Mouse (Mus musculus): ENCODE data around the gene Uba1. TPM values are rescaled to one million over a fixed set of nuclear protein-coding genes. Genes with fewer than 3 reads are reported as not detected.
A peak's percentile ranks its signal among the peaks of the same experiment; 100 is the strongest.

The Uba1 gene
- total and polyA plus RNA-seq, 3 experiments, result 138 to 218 (median 177) TPM

GRCm38 (mm10) chrX:20692616-20693015 lies 34.5 kb downstream of the Uba1 start:
- Histone ChIP-seq H3K4me1 (ENCODE audit: control insufficient read depth in 1 of 2, insufficient read depth in 2 of 2) (peaks cover 0 to 15% of the 10 kb centered on the region in 2 experiments; a peak in 3 of 4 replicates), H3K36me3 (replicated peaks in 1 of 2; ENCODE audit: control insufficient read depth in 1 of 2, insufficient read depth in 1 of 2, low read length in 1 of 2) (peaks cover 43 to 68% of the 10 kb centered on the region in 2 experiments), H3K4me2 (ENCODE audit: insufficient read depth, low read depth, poor library complexity, severe bottlenecking) (no peak overlapping the region), H3K27me3 (replicated peaks) (no peaks in the 10 kb centered on the region), H3K79me2 (replicated peaks; ENCODE audit: control insufficient read depth, extremely low read depth, insufficient read depth, poor library complexity, severe bottlenecking) (peaks cover 30% of the 10 kb centered on the region), H3K9me3 (replicated peaks; ENCODE audit: low read length) (no peaks in the 10 kb centered on the region), H3K4me3 (replicated peaks in 1 of 3; ENCODE audit: low read depth in 2 of 3, low read length in 2 of 3, poor library complexity in 1 of 3) (no peak overlapping the region), H3K27ac (ENCODE audit: insufficient read depth, low read depth) (no peak overlapping the region), H3K9ac (ENCODE audit: insufficient read depth, low read depth) (no peak overlapping the region)
- dilution Hi-C loops (cut with MboI; ENCODE audit: extremely low pct_ligation_motif_present, extremely low pct_unique_long_range_greater_than_20kb, low sequenced_read_pairs), result no loop called here
- in situ Hi-C loops (cut with MboI; ENCODE audit: low pct_ligation_motif_present, low pct_unique_long_range_greater_than_20kb, low sequenced_read_pairs), result no loop called here
- no peak for DNase-seq (ENCODE audit: extremely low read depth)
- TF ChIP-seq MAFK (IDR thresholded peaks at IDR 0.05; ENCODE audit: insufficient replicate concordance, low read length), result no peak
- TF ChIP-seq JUN (IDR thresholded peaks at IDR 0.05; ENCODE audit: insufficient read depth, low read depth, low read length), result no peak
- no peak for TF ChIP-seq NRF1 (IDR thresholded peaks at IDR 0.05; ENCODE audit: low read depth, low read length)
- TF ChIP-seq CHD1 (IDR thresholded peaks at IDR 0.05; ENCODE audit: low read depth, low read length), result no peak
- no peak for TF ChIP-seq POLR2AphosphoS2 (IDR thresholded peaks at IDR 0.05; ENCODE audit: low read depth, low read length)

GRCm38 (mm10) chrX:20695842-20696241 lies 37.7 kb downstream of the Uba1 start:
- no peak overlapping the region for H3K4me2 ChIP-seq (ENCODE audit: insufficient read depth, low read depth, poor library complexity, severe bottlenecking)
- dilution Hi-C loops (cut with MboI; ENCODE audit: extremely low pct_ligation_motif_present, extremely low pct_unique_long_range_greater_than_20kb, low sequenced_read_pairs) (no loop called here), in situ Hi-C loops (cut with MboI; ENCODE audit: low pct_ligation_motif_present, low pct_unique_long_range_greater_than_20kb, low sequenced_read_pairs) (no loop called here)
- H3K9ac ChIP-seq (ENCODE audit: insufficient read depth, low read depth), result no peak overlapping the region
- H3K79me2 ChIP-seq (replicated peaks; ENCODE audit: control insufficient read depth, extremely low read depth, insufficient read depth, poor library complexity, severe bottlenecking), result peaks cover 6% of the 10 kb centered on the region
- DNase-seq (ENCODE audit: extremely low read depth), result no peak
- H3K27ac ChIP-seq (ENCODE audit: insufficient read depth, low read depth), result no peak overlapping the region
- H3K9me3 ChIP-seq (replicated peaks; ENCODE audit: low read length), result no peaks in the 10 kb centered on the region
- TF ChIP-seq TCF12 (IDR thresholded peaks at IDR 0.05; ENCODE audit: low read depth, low read length) (no peak), TBP (conservative IDR thresholded peaks at IDR 0.05; ENCODE audit: low read depth, low read length) (no peak), UBTF (IDR thresholded peaks at IDR 0.05; ENCODE audit: low read depth, low read length) (no peak), CHD2 (IDR thresholded peaks at IDR 0.05; ENCODE audit: low read length) (no peak), ZC3H11A (IDR thresholded peaks at IDR 0.05; ENCODE audit: low read depth, low read length) (no peak), ELF1 (IDR thresholded peaks at IDR 0.05; ENCODE audit: low read depth, low read length) (no peak), POLR2A (IDR thresholded peaks at IDR 0.05; ENCODE audit: low read depth, low read length) (no peak)
- H3K4me3 ChIP-seq (replicated peaks in 1 of 3; ENCODE audit: low read depth in 2 of 3, low read length in 2 of 3, poor library complexity in 1 of 3), result no peak overlapping the region
- no peaks in the 10 kb centered on the region for H3K27me3 ChIP-seq (replicated peaks)
- H3K4me1 ChIP-seq (ENCODE audit: control insufficient read depth in 1 of 2, insufficient read depth in 2 of 2), result peaks cover 0 to 2% of the 10 kb centered on the region in 2 experiments; a peak in 2 of 4 replicates
- peaks cover 57 to 86% of the 10 kb centered on the region in 2 experiments for H3K36me3 ChIP-seq (replicated peaks in 1 of 2; ENCODE audit: control insufficient read depth in 1 of 2, insufficient read depth in 1 of 2, low read length in 1 of 2)

- Histone ChIP-seq H3K9ac (ENCODE audit: insufficient read depth, low read depth) (peak within 1 kb of the TSS; percentile 68), H3K79me2 (replicated peaks; ENCODE audit: control insufficient read depth, extremely low read depth, insufficient read depth, poor library complexity, severe bottlenecking) (no peaks in the 10 kb centered on the region), H3K4me1 (ENCODE audit: control insufficient read depth in 1 of 2, insufficient read depth in 2 of 2) (no peaks in the 10 kb centered on the region), H3K4me3 (replicated peaks in 1 of 3; ENCODE audit: low read depth in 2 of 3, low read length in 2 of 3, poor library complexity in 1 of 3) (peak within 1 kb of the TSS; percentile 55 to 71 (median 61)), H3K9me3 (replicated peaks; ENCODE audit: low read length) (no peaks in the 10 kb centered on the region), H3K27ac (ENCODE audit: insufficient read depth, low read depth) (peak within 1 kb of the TSS; percentile 86), H3K36me3 (replicated peaks in 1 of 2; ENCODE audit: control insufficient read depth in 1 of 2, insufficient read depth in 1 of 2, low read length in 1 of 2) (peaks cover 5 to 20% of the 10 kb centered on the region in 2 experiments), H3K4me2 (ENCODE audit: insufficient read depth, low read depth, poor library complexity, severe bottlenecking) (0 out of 2 replicates have a peak within 1 kb of the TSS, but pooled peaks have one; percentile 14), H3K27me3 (replicated peaks) (no peaks in the 10 kb centered on the region)
- TF ChIP-seq IRF4 (IDR thresholded peaks at IDR 0.05; ENCODE audit: low read depth, low read length) (0 out of 2 replicates have a peak, but pooled peaks have one; percentile 21), NRF1 (IDR thresholded peaks at IDR 0.05; ENCODE audit: low read depth, low read length) (0 out of 2 replicates have a peak, but pooled peaks have one; percentile 7), ETS1 (conservative IDR thresholded peaks at IDR 0.05; ENCODE audit: low read depth, low read length) (no peak), NELFE (IDR thresholded peaks at IDR 0.05; ENCODE audit: low read depth, low read length) (no peak), POLR2A (IDR thresholded peaks at IDR 0.05; ENCODE audit: low read depth, low read length) (no peak; the same call in 1 of the 2 replicates), MYC (IDR thresholded peaks at IDR 0.05; ENCODE audit: low read depth, low read length) (no peak), ZC3H11A (IDR thresholded peaks at IDR 0.05; ENCODE audit: low read depth, low read length) (no peak), UBTF (IDR thresholded peaks at IDR 0.05; ENCODE audit: low read depth, low read length) (no peak), MXI1 (IDR thresholded peaks at IDR 0.05; ENCODE audit: low read depth, low read length) (no peak), POLR2AphosphoS2 (IDR thresholded peaks at IDR 0.05; ENCODE audit: low read depth, low read length) (no peak), HCFC1 (IDR thresholded peaks at IDR 0.05; ENCODE audit: low read depth, low read length) (peak; percentile 66), MAX (IDR thresholded peaks at IDR 0.05; ENCODE audit: low read length) (no peak), TCF12 (IDR thresholded peaks at IDR 0.05; ENCODE audit: low read depth, low read length) (0 out of 2 replicates have a peak, but pooled peaks have one; percentile 17), RAD21 (IDR thresholded peaks at IDR 0.05; ENCODE audit: low read depth, low read length) (no peak), USF2 (conservative IDR thresholded peaks at IDR 0.05; ENCODE audit: low read depth, low read length) (no peak), MAFK (IDR thresholded peaks at IDR 0.05; ENCODE audit: insufficient replicate concordance, low read length) (no peak), CTCF (conservative IDR thresholded peaks at IDR 0.05 in 1 of 2, IDR thresholded peaks at IDR 0.05 in 1 of 2; ENCODE audit: low read depth in 2 of 2, low read length in 2 of 2) (no peak), CHD2 (IDR thresholded peaks at IDR 0.05; ENCODE audit: low read length) (no peak), SIN3A (IDR thresholded peaks at IDR 0.05; ENCODE audit: low read length) (0 out of 2 replicates have a peak, but pooled peaks have one; percentile 45), ELF1 (IDR thresholded peaks at IDR 0.05; ENCODE audit: low read depth, low read length) (peak; percentile 88)
- peak; percentile 19 for DNase-seq (ENCODE audit: extremely low read depth)
- dilution Hi-C loops (cut with MboI; ENCODE audit: extremely low pct_ligation_motif_present, extremely low pct_unique_long_range_greater_than_20kb, low sequenced_read_pairs) (no loop called here), in situ Hi-C loops (cut with MboI; ENCODE audit: low pct_ligation_motif_present, low pct_unique_long_range_greater_than_20kb, low sequenced_read_pairs) (no loop called here)
Measured at GRCm38 (mm10) chrX:20703741-20704290, 45.7 kb downstream of the Uba1 start, which contains the start of gene Usp11. Gene Usp11 (plus strand): TSS chrX:20703906.

All from CH12.LX (cell line).